In genomic region chr4:79724103-79724502, GRCm38 (mm10) we compare ENCODE assay signal across 21 mouse cellular contexts.
A peak's percentile ranks its signal among the peaks of the same experiment; 100 is the strongest.
DNase-seq lines count a peak whose midpoint lies in the region; ATAC-seq lines count a peak whose summit lies in the region.
"Had no signal": no experiment of that assay in that cellular context is flagged by ENCODE, and none has a peak within 500 bp of the region (broad histone marks: within the 10 kb centered on the region; RNA-seq: fewer than 3 reads in every experiment).

No protein-coding gene starts in this region.

- DNase-seq in hindbrain, embryonic 11.5 days (ENCODE audit: low spot score), result no peak
- DNase-seq in midbrain, embryonic 14.5 days, result peak; percentile 32
- peak; percentile 7 for DNase-seq in brain, adult 2 months (ENCODE audit: low read depth, low spot score)
- no peak for DNase-seq in spleen, postnatal 36 days (ENCODE audit: low spot score in 2 of 2)
- no peak for DNase-seq in ovary, postnatal 36 days (ENCODE audit: low spot score)
- DNase-seq: adrenal gland, postnatal 10 days; cerebellum, adult 18-20 months; cerebellum, adult 9-11 months; cerebellum, postnatal 36 days; gastrocnemius, postnatal 10 days; heart, adult 18-20 months; heart, postnatal 14 days had no signal

- no peak overlapping the region for H3K9ac ChIP-seq in hindbrain, embryonic 12.5 days
- H3K9ac ChIP-seq in hindbrain, embryonic 11.5 days (ENCODE audit: low read depth, low read length), result no peak overlapping the region
- H3K9ac ChIP-seq in midbrain, embryonic 14.5 days (replicated peaks; ENCODE audit: low read length), result no peak overlapping the region
- H3K9ac ChIP-seq in midbrain, embryonic 13.5 days (replicated peaks), result no peak overlapping the region
- H3K9ac ChIP-seq in neural tube, embryonic 13.5 days, result no peak overlapping the region
- H3K9ac ChIP-seq: embryonic facial prominence, embryonic 12.5 days; forebrain, embryonic 12.5 days; heart, embryonic 15.5 days had no signal

- 62% methylated on average over 1 of the region's 1 CpGs for WGBS in hindbrain, embryonic 12.5 days
- 61% methylated on average over 1 of the region's 1 CpGs for WGBS in hindbrain, embryonic 11.5 days
- 50% methylated on average over 1 of the region's 1 CpGs for WGBS in midbrain, embryonic 14.5 days
- WGBS in midbrain, embryonic 13.5 days, result 46% methylated on average over 1 of the region's 1 CpGs
- WGBS in neural tube, embryonic 13.5 days, result 22% methylated on average over 1 of the region's 1 CpGs

- no peaks in the 10 kb centered on the region for H3K36me3 ChIP-seq in hindbrain, embryonic 12.5 days
- no peaks in the 10 kb centered on the region for H3K36me3 ChIP-seq in hindbrain, embryonic 11.5 days (ENCODE audit: control insufficient read depth, insufficient read depth, low read length)
- no peaks in the 10 kb centered on the region for H3K36me3 ChIP-seq in midbrain, embryonic 14.5 days (ENCODE audit: control insufficient read depth, insufficient read depth, low read length)
- no peaks in the 10 kb centered on the region for H3K36me3 ChIP-seq in midbrain, embryonic 13.5 days
- H3K36me3 ChIP-seq in neural tube, embryonic 13.5 days, result no peaks in the 10 kb centered on the region
- H3K36me3 ChIP-seq: embryonic facial prominence, embryonic 12.5 days; forebrain, embryonic 12.5 days; heart, embryonic 15.5 days had no signal

- H3K27ac ChIP-seq in hindbrain, embryonic 12.5 days, result no peak overlapping the region
- no peak overlapping the region for H3K27ac ChIP-seq in hindbrain, embryonic 11.5 days (ENCODE audit: low read depth, low read length)
- H3K27ac ChIP-seq in midbrain, embryonic 14.5 days (replicated peaks; ENCODE audit: low read depth, low read length), result no peak overlapping the region
- no peak overlapping the region for H3K27ac ChIP-seq in midbrain, embryonic 13.5 days
- no peak overlapping the region for H3K27ac ChIP-seq in neural tube, embryonic 13.5 days (replicated peaks)
- H3K27ac ChIP-seq: embryonic facial prominence, embryonic 12.5 days; forebrain, embryonic 12.5 days; heart, embryonic 15.5 days had no signal

- no peak overlapping the region for H3K4me3 ChIP-seq in hindbrain, embryonic 12.5 days
- H3K4me3 ChIP-seq in hindbrain, embryonic 11.5 days (ENCODE audit: low read depth, low read length), result no peak overlapping the region
- H3K4me3 ChIP-seq in midbrain, embryonic 14.5 days (replicated peaks; ENCODE audit: low read depth, low read length), result no peak overlapping the region
- H3K4me3 ChIP-seq in midbrain, embryonic 13.5 days (replicated peaks), result no peak overlapping the region
- H3K4me3 ChIP-seq in neural tube, embryonic 13.5 days, result no peak overlapping the region
- H3K4me3 ChIP-seq: embryonic facial prominence, embryonic 12.5 days; forebrain, embryonic 12.5 days; heart, embryonic 15.5 days had no signal

- no peak overlapping the region for H3K4me2 ChIP-seq in hindbrain, embryonic 12.5 days (replicated peaks)
- H3K4me2 ChIP-seq in hindbrain, embryonic 11.5 days (replicated peaks; ENCODE audit: low read depth, low read length), result no peak overlapping the region
- no peak overlapping the region for H3K4me2 ChIP-seq in midbrain, embryonic 14.5 days (ENCODE audit: low read length)
- H3K4me2 ChIP-seq in midbrain, embryonic 13.5 days (replicated peaks), result no peak overlapping the region
- no peak overlapping the region for H3K4me2 ChIP-seq in neural tube, embryonic 13.5 days
- H3K4me2 ChIP-seq: embryonic facial prominence, embryonic 12.5 days; forebrain, embryonic 12.5 days; heart, embryonic 11.5 days; heart, embryonic 15.5 days had no signal

- H3K4me1 ChIP-seq in hindbrain, embryonic 12.5 days, result no peaks in the 10 kb centered on the region
- no peaks in the 10 kb centered on the region for H3K4me1 ChIP-seq in hindbrain, embryonic 11.5 days (replicated peaks; ENCODE audit: control insufficient read depth, insufficient read depth, low read length)
- H3K4me1 ChIP-seq in midbrain, embryonic 14.5 days (ENCODE audit: control insufficient read depth, insufficient read depth, low read length), result no peaks in the 10 kb centered on the region
- H3K4me1 ChIP-seq in midbrain, embryonic 13.5 days (replicated peaks), result no peaks in the 10 kb centered on the region
- no peaks in the 10 kb centered on the region for H3K4me1 ChIP-seq in neural tube, embryonic 13.5 days (replicated peaks)
- H3K4me1 ChIP-seq: embryonic facial prominence, embryonic 12.5 days; forebrain, embryonic 12.5 days; heart, embryonic 15.5 days had no signal

- no peaks in the 10 kb centered on the region for H3K27me3 ChIP-seq in hindbrain, embryonic 12.5 days
- H3K27me3 ChIP-seq in hindbrain, embryonic 11.5 days (ENCODE audit: control insufficient read depth, insufficient read depth, low read length), result no peaks in the 10 kb centered on the region
- no peaks in the 10 kb centered on the region for H3K27me3 ChIP-seq in midbrain, embryonic 14.5 days (ENCODE audit: control insufficient read depth, insufficient read depth, low read length)
- H3K27me3 ChIP-seq in midbrain, embryonic 13.5 days, result no peaks in the 10 kb centered on the region
- no peaks in the 10 kb centered on the region for H3K27me3 ChIP-seq in neural tube, embryonic 13.5 days
- H3K27me3 ChIP-seq: embryonic facial prominence, embryonic 12.5 days; forebrain, embryonic 12.5 days; heart, embryonic 15.5 days had no signal

- peak; percentile 38; the same call in 1 of the 2 replicates for ATAC-seq in hindbrain, embryonic 12.5 days (ENCODE audit: low FRiP score)
- no peak for ATAC-seq in hindbrain, embryonic 11.5 days (ENCODE audit: low FRiP score)
- no peak for ATAC-seq in midbrain, embryonic 14.5 days (ENCODE audit: low FRiP score, low TSS enrichment)
- ATAC-seq in midbrain, embryonic 13.5 days, result no peak
- ATAC-seq in neural tube, embryonic 13.5 days (ENCODE audit: low read depth), result peak; percentile 82
- ATAC-seq: forebrain, embryonic 16.5 days; inflammation-experienced regulatory T-cells, adult 6 months had no signal

- no peaks in the 10 kb centered on the region for H3K9me3 ChIP-seq in hindbrain, embryonic 12.5 days (replicated peaks)
- no peaks in the 10 kb centered on the region for H3K9me3 ChIP-seq in hindbrain, embryonic 11.5 days (ENCODE audit: control insufficient read depth, low read length)
- H3K9me3 ChIP-seq in midbrain, embryonic 14.5 days (ENCODE audit: control insufficient read depth, low read length), result no peaks in the 10 kb centered on the region
- no peaks in the 10 kb centered on the region for H3K9me3 ChIP-seq in midbrain, embryonic 13.5 days
- H3K9me3 ChIP-seq in neural tube, embryonic 13.5 days, result no peaks in the 10 kb centered on the region
- H3K9me3 ChIP-seq: embryonic facial prominence, embryonic 12.5 days; forebrain, embryonic 12.5 days; heart, embryonic 15.5 days had no signal

Comparison
In these comparisons a context has a peak if more than half of its experiments do, and no peak if none do; other contexts are left out.
1. ATAC-seq: peak in hindbrain, embryonic 12.5 days (single experiment) and neural tube, embryonic 13.5 days (single experiment); none in hindbrain, embryonic 11.5 days (single experiment), midbrain, embryonic 14.5 days (single experiment) and midbrain, embryonic 13.5 days (single experiment).
2. DNase-seq: peak in midbrain, embryonic 14.5 days (single experiment) and brain, adult 2 months (single experiment); none in hindbrain, embryonic 11.5 days (single experiment), spleen, postnatal 36 days (0 of 2) and ovary, postnatal 36 days (single experiment).